Mouse (Mus musculus) heart, embryonic 16.5 days (tissue): ENCODE results near the gene Ust. TPM values are rescaled to one million over a fixed set of nuclear protein-coding genes. Genes with fewer than 3 reads are reported as not detected.

Source experiments
- ATAC-seq: fragments of 200-750 bp; cut with Nextera tagmentation; replicated peaks from 2 replicates; pipeline ENCODE4 v1.8.0; 2017; ENCODE audit warnings: moderate number of reproducible peaks; ENCODE audit not compliant: insufficient read depth, low FRiP score; ENCODE audit errors: extremely low read depth
- H3K27ac ChIP-seq: fragments of 300-500 bp; sonication (generic); 2 replicates; pipeline ENCODE4 v1.5.1; 2014; ENCODE audit warnings: mild to moderate bottlenecking, low read length, control low read depth, moderate library complexity
- H3K27me3 ChIP-seq: fragments of 300-500 bp; sonication (generic); 2 replicates; pipeline ENCODE4 v1.6.1; 2014; ENCODE audit warnings: low read length, mixed read lengths; ENCODE audit not compliant: control insufficient read depth, insufficient read depth
- H3K36me3 ChIP-seq: fragments of 300-500 bp; sonication (generic); 2 replicates; pipeline ENCODE4 v1.6.1; 2014; ENCODE audit not compliant: control insufficient read depth, insufficient read depth
- H3K4me1 ChIP-seq: fragments of 300-500 bp; sonication (generic); 2 replicates; pipeline ENCODE4 v1.6.1; 2014; ENCODE audit warnings: low read length, mixed read lengths; ENCODE audit not compliant: control insufficient read depth, insufficient read depth
- H3K4me2 ChIP-seq: fragments of 300-500 bp; sonication (generic); 2 replicates; pipeline ENCODE4 v1.6.1; 2014; ENCODE audit warnings: low read depth, mild to moderate bottlenecking, control low read depth, low read length
- H3K4me3 ChIP-seq: fragments of 300-500 bp; sonication (generic); 2 replicates; pipeline ENCODE4 v1.5.1; 2014; ENCODE audit warnings: mild to moderate bottlenecking, control low read depth, low read length
- H3K9ac ChIP-seq: fragments of 300-500 bp; sonication (generic); 2 replicates; pipeline ENCODE4 v1.6.1; 2014; ENCODE audit warnings: low read length, control low read depth
- H3K9me3 ChIP-seq: fragments of 300-500 bp; sonication (generic); replicated peaks from 2 replicates; pipeline ENCODE4 v1.6.1; 2016; ENCODE audit warnings: low read length; ENCODE audit not compliant: control insufficient read depth
- WGBS: fragments of 180-500 bp; shearing (Covaris S2); extraction: QIAGEN DNeasy Blood & Tissue Kit; methylation state at CpG from one replicate; pipeline ENCODE4 v1.1.7; 2014; 5-methylcytosine and 5-hydroxymethylcytosine counted together
- polyA plus RNA-seq: library from polyadenylated mRNA; unstranded; fragments of >200 nt; fragmentation: Nextera tagmentation; extraction: Ambion mirVana; gene quantifications from 2 replicates; pipeline ENCODE4 v1.2.1, GENCODE M21; 2015

The Ust gene
- polyA plus RNA-seq, 1 experiment from 2014 or later = 2.1 TPM

DNA sequence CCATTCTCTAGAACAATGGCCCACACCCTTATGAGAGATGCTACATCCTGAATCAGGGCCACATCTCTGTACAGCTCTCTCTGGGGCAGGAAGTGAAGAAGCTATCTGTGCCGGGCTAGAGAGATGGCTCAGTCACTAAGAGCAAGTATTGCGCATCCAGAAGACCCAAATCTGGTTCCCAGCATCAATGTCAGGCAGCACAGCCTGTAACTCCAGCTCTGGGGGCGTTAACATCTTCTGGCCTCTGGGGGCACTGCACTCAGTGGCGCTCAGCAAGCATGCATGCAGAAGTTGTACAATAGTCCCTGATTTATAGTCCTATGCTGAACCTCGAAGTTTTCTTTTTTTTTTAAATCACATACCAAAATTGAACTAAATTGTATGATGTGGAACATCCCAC, 341.0 kb downstream of the Ust start:
- no peaks in the 10 kb centered on the region for H3K36me3 ChIP-seq
- ATAC-seq = no peak
- H3K9me3 ChIP-seq = no peaks in the 10 kb centered on the region
- WGBS = 74% methylated on average over 5 of the region's 5 CpGs
- no peak overlapping the region for H3K9ac ChIP-seq
- no peak overlapping the region for H3K4me2 ChIP-seq
- H3K4me1 ChIP-seq = no peaks in the 10 kb centered on the region
- H3K4me3 ChIP-seq = no peak overlapping the region
- no peaks in the 10 kb centered on the region for H3K27me3 ChIP-seq
- H3K27ac ChIP-seq = no peak overlapping the region

- H3K4me2 ChIP-seq = no peak overlapping the region
- H3K4me1 ChIP-seq = no peaks in the 10 kb centered on the region
- H3K36me3 ChIP-seq = no peaks in the 10 kb centered on the region
- no peaks in the 10 kb centered on the region for H3K27me3 ChIP-seq
- no peak overlapping the region for H3K27ac ChIP-seq
- H3K4me3 ChIP-seq = no peak overlapping the region
- no peak overlapping the region for H3K9ac ChIP-seq
- H3K9me3 ChIP-seq = no peaks in the 10 kb centered on the region
- ATAC-seq = no peak
- WGBS = 64% methylated on average over 13 of the region's 13 CpGs
Measured at GRCm38 (mm10) chr10:8176351-8177053, 342.1 kb downstream of the Ust start.

DNA sequence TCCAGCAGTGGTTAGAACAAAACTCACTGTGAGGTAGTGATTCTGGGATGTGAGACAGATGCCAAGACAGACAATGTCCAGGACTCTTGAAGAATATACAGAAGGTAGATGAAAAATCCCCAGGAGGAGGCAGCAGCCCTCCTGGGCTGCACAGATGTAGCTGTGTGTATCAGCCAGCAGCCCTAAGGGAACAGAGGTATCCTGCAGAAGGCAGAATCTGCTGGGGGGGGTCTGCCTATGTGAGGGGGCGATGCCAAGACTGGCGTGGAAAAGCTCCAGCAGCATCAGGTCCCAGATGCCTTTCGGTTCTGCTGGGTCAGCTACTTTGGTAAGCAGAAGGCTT, 342.6 kb downstream of the Ust start:
- Histone ChIP-seq H3K9ac (no peak overlapping the region), H3K9me3 (no peaks in the 10 kb centered on the region), H3K27ac (no peak overlapping the region), H3K27me3 (no peaks in the 10 kb centered on the region), H3K4me3 (no peak overlapping the region), H3K36me3 (no peaks in the 10 kb centered on the region), H3K4me1 (no peaks in the 10 kb centered on the region), H3K4me2 (no peak overlapping the region)
- 79% methylated on average over 3 of the region's 3 CpGs for WGBS
- no peak for ATAC-seq

DNA sequence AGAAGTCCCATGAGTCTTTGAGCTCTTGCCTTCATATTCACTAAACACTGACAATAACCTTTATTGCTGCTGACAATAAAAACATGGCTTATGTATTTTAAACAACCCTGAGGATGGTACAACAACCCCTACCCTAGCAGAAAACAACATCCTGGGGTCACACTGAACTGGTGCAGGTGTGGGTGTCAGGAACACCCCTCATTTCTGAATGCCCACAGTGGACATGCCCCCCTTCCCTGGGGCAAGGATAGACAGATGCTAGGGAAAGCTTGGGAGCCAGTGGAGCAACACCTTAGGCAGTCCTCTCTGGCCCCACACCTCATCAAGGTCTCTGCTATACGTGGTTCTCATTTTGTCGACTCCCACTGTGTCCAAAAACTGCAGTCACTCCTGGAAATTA, 343.9 kb downstream of the Ust start:
- H3K9me3 ChIP-seq = peaks cover 3% of the 10 kb centered on the region; the same call in 1 of the 2 replicates
- no peaks in the 10 kb centered on the region for H3K36me3 ChIP-seq
- 87% methylated on average over 2 of the region's 2 CpGs for WGBS
- H3K4me1 ChIP-seq = no peaks in the 10 kb centered on the region
- no peak overlapping the region for H3K9ac ChIP-seq
- no peak overlapping the region for H3K27ac ChIP-seq
- H3K4me3 ChIP-seq = no peak overlapping the region
- no peak for ATAC-seq
- no peak overlapping the region for H3K4me2 ChIP-seq
- H3K27me3 ChIP-seq = no peaks in the 10 kb centered on the region

DNA sequence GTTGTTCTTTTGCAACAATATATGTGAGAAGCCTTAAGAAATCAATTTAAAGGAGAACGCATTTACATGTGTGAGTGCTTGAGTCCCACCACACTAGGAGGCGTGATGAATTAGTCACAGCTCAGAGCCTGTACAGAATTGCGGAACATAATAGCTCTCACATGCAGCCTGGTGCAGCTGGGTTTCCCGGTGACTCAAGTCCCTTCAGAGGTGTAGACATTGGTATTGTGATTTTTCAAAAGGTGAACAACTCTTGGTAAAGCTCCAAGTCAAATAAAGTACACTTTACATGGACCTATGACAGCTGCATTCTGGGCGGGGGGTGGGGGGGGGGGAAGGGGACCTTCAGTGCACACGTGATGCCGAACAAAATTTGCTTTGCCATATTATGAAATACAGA, 344.4 kb downstream of the Ust start:
- Histone ChIP-seq H3K4me1 (no peaks in the 10 kb centered on the region), H3K36me3 (no peaks in the 10 kb centered on the region), H3K4me2 (no peak overlapping the region), H3K9me3 (peaks cover 6% of the 10 kb centered on the region), H3K4me3 (no peak overlapping the region), H3K27ac (no peak overlapping the region), H3K9ac (no peak overlapping the region), H3K27me3 (no peaks in the 10 kb centered on the region)
- ATAC-seq = no peak
- 78% methylated on average over 7 of the region's 7 CpGs for WGBS

- Histone ChIP-seq H3K27ac (no peak overlapping the region), H3K4me2 (no peak overlapping the region), H3K9me3 (peaks cover 17% of the 10 kb centered on the region), H3K9ac (no peak overlapping the region), H3K27me3 (no peaks in the 10 kb centered on the region), H3K4me1 (no peaks in the 10 kb centered on the region), H3K4me3 (no peak overlapping the region), H3K36me3 (no peaks in the 10 kb centered on the region)
- ATAC-seq = no peak
- 77% methylated on average over 3 of the region's 3 CpGs for WGBS
Measured at GRCm38 (mm10) chr10:8173032-8173431, 345.6 kb downstream of the Ust start.

GRCm38 (mm10) chr10:8171556-8171955, 347.1 kb downstream of the Ust start:
- Histone ChIP-seq H3K27me3 (no peaks in the 10 kb centered on the region), H3K9me3 (peaks cover 17% of the 10 kb centered on the region), H3K4me1 (no peaks in the 10 kb centered on the region), H3K4me3 (no peak overlapping the region), H3K27ac (no peak overlapping the region), H3K4me2 (no peak overlapping the region), H3K36me3 (no peaks in the 10 kb centered on the region), H3K9ac (no peak overlapping the region)
- no peak for ATAC-seq
- WGBS = 57% methylated on average over 11 of the region's 11 CpGs
